Mouse (Mus musculus) thymus, adult 2 months (tissue): ENCODE results near the gene Tmc8.

Experiments used
- CTCF ChIP-seq: fragments of 200-500 bp; IDR thresholded peaks from 2 replicates; pipeline ENCODE4 v1.5.1; 2012; ENCODE audit warnings: mild to moderate bottlenecking, control low read depth, low read length, moderate library complexity, borderline replicate concordance; ENCODE audit not compliant: control insufficient read depth, poor library complexity, insufficient read depth; ENCODE audit errors: extremely low read depth
- POLR2A ChIP-seq: fragments of 200-500 bp; IDR thresholded peaks from 2 replicates; pipeline ENCODE4 v1.6.1; 2012; ENCODE audit warnings: mild to moderate bottlenecking, low read length, control low read depth, moderate library complexity; ENCODE audit not compliant: control insufficient read depth, poor library complexity, insufficient read depth; ENCODE audit errors: extremely low read depth

GRCm38 (mm10) chr11:117830401-117830800 is 48.5 kb downstream of the Tmc8 start:
- TF ChIP-seq CTCF (no peak), POLR2A (no peak)
